Mouse (Mus musculus): Measurements from ENCODE around the gene Rfxap.
A peak's percentile ranks its signal among the peaks of the same experiment; 100 is the strongest.

- TF ChIP-seq CTCF (conservative IDR thresholded peaks at IDR 0.05; ENCODE audit: low read length), result peak; percentile 55
- TF ChIP-seq POU5F1 (IDR thresholded peaks at IDR 0.05; ENCODE audit: borderline replicate concordance, low read length), result no peak
- no peak for TF ChIP-seq NANOG (IDR thresholded peaks at IDR 0.05; ENCODE audit: borderline replicate concordance, low read length)
Measured at GRCm38 (mm10) chr3:54773613-54774012, 34.0 kb downstream of the Rfxap start.
